Mouse (Mus musculus): ENCODE results near the gene Tfeb.
A peak's percentile ranks its signal among the peaks of the same experiment; 100 is the strongest.

The Tfeb gene

DNA sequence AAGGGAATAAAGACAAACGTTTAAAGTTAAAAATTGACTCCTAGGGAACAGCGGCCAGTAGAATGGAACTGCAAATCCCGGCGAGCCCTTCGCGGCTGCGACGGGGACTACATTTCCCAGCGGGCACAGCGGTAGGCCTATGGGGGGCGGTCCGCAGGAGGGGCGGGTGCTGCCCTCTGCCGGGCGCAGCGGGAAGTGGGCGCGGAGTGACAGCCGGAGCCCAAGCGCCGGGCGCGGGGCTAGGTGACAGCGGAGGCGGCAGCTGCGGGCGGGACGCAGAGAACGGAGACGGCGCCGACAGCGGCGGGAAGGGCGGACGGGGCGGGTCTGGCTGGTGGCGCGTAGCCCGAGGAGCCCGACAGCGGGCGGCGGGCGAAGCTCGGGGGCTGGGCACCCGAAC lies at the start of gene Tfeb:
Gene Tfeb (plus strand): TSS at position 175 of the 400 bp plus-strand sequence.
- peak; percentile 97 to 98 for DNase-seq

GRCm38 (mm10) chr17:47687409-47688343 lies 49.2 kb upstream of the Tfeb start:
- DNase-seq = peak; percentile 98 to 99

DNA sequence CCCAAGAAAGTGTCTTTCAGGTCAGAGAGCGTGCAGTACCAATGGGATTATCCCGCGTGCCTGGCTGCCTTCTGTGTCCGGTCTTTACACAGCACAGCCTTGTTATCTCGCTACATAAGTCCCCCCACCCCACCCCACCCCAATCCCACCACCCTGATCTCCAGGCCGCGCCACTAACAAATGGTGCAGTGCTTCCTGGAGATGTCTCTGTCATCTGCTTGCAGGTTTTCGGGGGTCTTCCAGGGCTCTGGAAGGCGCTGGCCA lies 48.6 kb upstream of the Tfeb start, which contains the start of gene Tomm6:
Gene Tomm6 (minus strand): TSS at position 43 of the 264 bp plus-strand sequence.
- no peak for DNase-seq

DNA sequence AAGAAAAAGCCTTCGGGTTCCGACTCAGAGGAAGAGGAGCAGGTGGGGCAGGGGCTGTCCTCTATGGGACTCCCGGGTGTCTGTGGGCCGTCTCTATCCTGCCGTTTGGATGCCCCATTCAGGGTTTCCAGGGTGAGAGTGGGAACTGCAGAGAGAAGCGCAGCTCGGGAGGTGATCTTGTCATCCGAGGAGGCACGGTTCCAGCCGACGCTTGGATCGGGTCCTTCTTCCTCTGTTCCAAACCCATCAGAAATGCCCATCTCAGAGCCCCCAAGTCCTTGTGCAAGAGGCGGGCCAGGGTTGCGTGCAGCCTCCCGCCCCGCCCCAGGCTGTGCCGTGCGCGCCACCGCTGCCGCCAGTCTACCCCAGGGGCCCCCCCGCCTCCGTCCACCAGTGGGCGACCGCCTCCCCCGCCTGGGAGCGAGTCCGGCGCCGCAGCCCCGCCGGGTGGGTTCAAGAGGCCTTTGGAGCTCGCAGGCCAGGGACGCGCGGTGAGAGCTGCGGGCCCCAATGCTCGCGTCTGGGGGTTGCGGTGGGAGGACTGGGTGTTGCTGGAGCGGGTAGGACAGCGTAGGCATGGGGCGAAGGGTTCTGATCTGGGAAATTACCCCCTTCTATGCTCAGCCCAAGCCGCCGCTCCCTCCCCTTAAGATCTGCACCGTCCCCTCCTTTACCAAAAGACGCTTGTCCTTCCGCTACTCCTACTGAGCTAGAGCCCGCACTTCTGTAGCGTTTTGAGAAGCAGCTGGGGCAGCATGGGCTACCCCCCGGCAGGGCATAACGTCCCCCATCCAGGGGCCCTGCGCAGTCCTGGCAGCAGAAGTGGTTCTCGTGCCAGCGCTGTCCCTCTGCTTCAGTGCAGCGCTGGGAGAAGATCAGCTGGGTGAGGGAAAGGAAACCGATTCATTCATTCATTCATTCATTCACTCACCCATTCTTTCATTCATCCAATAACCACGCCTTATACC lies 47.9 kb upstream of the Tfeb start, which contains the start of gene Frs3:
Gene Frs3 (plus strand): TSS at position 423 of the 968 bp plus-strand sequence.
- DNase-seq = peak; percentile 64 to 81

- no peak for DNase-seq
Measured at GRCm38 (mm10) chr17:47689894-47690293, 46.9 kb upstream of the Tfeb start.

DNA sequence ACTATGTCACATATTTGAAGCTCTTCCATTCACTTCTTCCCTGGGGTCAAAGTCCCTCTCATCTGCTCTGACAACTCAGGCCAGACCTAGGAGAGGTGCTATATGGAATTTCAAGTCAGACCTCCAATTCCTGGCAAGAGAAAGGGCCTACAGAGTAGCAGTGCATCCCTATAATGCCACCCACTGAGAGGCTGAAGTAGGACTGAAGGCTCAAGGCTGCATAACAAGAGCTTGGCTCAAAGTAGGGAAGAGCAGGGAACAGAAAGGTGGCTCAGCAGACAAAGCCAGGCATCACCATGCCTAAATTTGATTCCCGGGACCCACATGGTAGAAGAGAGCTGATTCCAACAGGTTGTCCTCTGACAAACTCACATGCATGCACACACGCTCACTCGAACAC lies 45.2 kb upstream of the Tfeb start:
- DNase-seq = no peak

GRCm38 (mm10) chr17:47693671-47694441 lies 43.0 kb upstream of the Tfeb start:
- DNase-seq = peak; percentile 52 to 85

- no peak for DNase-seq
Measured at GRCm38 (mm10) chr17:47694442-47694502, 42.6 kb upstream of the Tfeb start, which contains the start of gene Gm21981. TSS of gene Gm21981 (minus strand) at chr17:47694455.

DNA sequence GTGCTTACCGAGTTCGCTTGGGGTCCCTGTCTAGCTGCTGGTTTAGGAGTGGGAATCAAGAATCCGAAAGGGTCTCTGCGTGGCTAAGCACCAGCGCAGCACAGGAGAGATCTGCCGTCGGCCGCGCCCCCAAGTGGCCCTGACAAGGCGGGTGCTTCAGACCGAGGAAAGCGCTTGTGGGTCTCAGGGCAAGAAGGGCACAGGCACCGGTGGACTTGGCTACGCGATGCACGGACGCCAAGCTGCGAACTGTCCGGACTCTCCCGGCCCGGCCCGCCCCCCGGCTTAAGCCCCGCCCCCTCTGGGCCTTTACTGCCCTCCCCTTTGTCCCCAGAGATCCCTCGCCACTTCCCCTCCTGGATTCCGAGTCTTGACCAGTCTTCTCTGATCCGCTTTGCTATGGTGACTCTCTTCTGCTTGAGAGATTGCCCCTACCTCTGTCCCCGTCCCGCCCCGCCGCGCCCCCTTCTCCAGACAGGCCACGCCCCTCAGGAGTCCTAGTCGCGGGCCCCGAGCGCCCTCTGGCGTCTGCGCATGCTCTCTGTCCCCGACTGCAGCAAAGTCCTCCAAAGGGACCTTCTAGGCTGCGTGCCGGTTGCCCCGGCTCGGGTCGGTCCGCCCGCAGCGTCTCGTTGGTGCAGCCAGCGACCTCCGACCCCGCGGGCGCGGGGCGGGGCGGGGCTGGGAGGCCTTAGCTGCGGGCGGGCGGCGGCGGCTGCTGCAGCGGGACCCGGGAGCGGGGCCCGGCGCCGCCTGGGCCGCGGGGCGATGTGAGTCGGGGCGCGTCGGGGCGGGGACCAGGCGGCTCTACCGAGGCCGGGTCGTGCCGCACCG lies 42.1 kb upstream of the Tfeb start, which contains the start of gene Prickle4:
Gene Prickle4 (minus strand): TSS at position 234 of the 834 bp plus-strand sequence.
- DNase-seq = peak; percentile 99

DNA sequence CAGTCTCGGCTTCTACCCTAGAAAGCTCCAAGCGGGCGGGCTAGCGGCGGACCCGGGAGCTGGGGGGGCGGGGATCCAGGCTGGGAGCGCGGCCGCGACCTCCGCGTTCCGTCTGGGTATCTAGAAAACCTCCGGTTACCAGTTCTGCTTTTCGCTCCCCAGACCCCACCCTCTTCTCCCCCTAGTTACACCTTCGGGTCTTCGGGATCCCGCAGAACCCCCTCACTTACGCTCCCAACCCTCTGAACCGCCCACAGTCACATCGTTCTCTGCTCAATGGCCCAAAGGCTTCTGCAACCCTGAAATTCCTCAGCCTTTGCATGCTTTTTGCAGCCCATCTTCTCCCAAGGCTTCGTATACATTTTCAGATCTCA lies 41.5 kb upstream of the Tfeb start:
- DNase-seq = no peak

DNA sequence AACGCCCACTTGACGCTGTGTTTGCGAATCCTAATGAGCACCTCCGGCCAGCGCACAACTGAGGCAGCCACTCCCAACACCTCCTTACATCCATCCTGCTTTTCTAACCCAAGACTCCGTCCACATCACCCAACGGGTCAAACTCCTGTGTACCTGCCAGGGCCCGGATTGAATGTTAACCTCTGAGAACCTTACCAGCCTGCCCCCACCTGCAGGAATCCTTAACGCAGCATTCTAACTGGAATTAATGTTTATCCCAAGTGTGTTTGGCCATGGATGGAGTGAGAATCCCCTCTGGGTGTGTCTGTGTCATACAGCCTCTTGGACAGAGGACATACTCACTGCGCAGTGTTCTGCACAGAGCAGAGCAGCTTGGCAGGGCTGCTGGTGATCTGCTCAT lies 38.7 kb upstream of the Tfeb start:
- DNase-seq = peak; percentile 75 to 85

DNA sequence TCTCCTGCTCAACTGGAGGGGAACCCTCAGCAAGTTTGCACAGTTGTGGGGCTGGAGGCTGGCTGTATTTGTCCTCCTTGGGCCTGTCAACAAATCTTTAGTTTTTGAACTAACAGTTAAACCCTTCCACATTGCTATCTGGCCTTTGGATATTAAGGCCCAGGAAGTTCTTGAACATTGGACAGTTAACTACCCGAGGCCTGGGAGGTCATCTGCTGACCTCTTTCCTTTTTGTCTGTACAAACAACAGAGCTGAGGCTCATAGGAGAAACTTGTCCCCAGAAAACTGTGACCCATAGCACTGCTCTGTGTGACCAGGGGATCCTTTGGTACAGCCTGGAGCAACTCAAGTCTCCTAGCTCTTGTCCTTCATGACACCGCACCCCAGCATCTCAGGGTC lies 37.8 kb upstream of the Tfeb start:
- DNase-seq = peak in 1 of 2 experiments; percentile 30

GRCm38 (mm10) chr17:47701793-47702192 lies 35.0 kb upstream of the Tfeb start:
- no peak for DNase-seq

GRCm38 (mm10) chr17:47702548-47703345 lies 34.1 kb upstream of the Tfeb start:
- no peak for DNase-seq

GRCm38 (mm10) chr17:47703556-47703955 lies 33.3 kb upstream of the Tfeb start:
- DNase-seq = no peak

GRCm38 (mm10) chr17:47704692-47705091 lies 32.1 kb upstream of the Tfeb start:
- peak in 1 of 2 experiments; percentile 34 for DNase-seq

GRCm38 (mm10) chr17:47706196-47706595 lies 30.6 kb upstream of the Tfeb start:
- peak in 1 of 2 experiments; percentile 26 for DNase-seq

DNA sequence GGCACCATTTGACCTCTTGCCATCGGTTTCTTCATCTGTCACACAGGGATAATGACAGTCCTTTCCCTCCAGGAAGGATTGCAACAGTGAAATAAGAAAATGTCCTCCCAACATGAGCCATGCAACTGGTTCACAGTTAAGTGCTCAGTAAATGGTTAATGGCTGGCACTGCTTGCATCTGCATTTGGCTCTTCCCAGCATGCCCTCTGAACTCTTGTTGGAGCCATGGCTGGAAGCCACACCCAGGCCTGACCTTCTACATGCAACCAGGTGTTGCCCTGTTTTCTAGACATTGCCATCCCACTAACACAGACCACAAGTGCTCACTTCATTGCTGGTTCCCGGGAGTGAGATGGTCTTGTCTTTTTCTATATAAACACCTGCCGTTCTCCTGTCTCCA lies 28.9 kb upstream of the Tfeb start:
- DNase-seq = peak; percentile 43 to 65

DNA sequence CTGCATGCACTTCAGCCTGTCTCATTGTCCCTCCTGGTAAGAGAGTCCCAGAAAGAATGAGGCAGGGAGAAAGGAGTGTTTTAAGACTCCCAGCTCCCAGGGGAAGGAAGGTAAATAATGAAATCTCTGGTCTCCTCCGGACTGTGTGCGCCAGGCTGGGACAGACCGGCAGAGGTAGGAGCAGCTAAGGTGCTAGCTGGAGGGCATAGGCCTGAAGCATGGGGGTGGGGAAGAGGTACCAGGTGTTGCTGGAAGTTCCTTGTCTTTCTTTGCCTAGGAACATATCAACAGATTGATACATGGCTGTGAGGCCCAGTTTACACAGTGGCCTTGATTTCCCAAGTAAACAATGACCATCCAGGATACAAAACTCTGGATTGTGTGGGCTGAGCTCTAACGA lies 27.9 kb upstream of the Tfeb start:
- no peak for DNase-seq

GRCm38 (mm10) chr17:47710036-47710435 lies 26.8 kb upstream of the Tfeb start:
- DNase-seq = no peak

DNA sequence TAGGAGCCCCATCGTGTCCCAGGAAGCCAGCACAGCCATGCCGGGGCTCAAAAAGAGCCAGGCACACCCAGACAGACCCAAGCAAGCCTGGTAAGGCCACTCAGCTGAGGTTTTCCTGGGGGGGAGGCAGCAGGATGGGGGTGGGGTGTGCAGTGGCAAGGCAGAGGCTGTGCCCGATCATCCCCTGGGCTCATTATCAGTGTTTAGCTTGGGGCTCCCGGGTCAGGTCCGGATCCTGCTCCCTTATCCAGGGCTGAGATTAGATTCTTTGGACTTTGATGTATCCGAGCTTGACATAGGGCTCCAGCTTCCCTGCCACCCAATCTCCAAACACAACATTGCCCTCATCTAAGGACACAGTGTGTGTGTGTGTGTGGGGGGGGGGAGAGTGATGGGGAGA lies 24.9 kb upstream of the Tfeb start:
- no peak for DNase-seq

Data from kidney, postnatal 25 days (tissue).